Mouse (Mus musculus) cortical plate, adult 2 months (tissue): Measurements from ENCODE around the gene Rock2.

Source experiments
- CTCF ChIP-seq: fragments of 200-500 bp; IDR thresholded peaks from 2 replicates; pipeline ENCODE4 v1.5.1; 2011; ENCODE audit warnings: mild to moderate bottlenecking, control low read depth, low read length; ENCODE audit not compliant: insufficient read depth; ENCODE audit errors: extremely low read depth
- POLR2A ChIP-seq: fragments of 200-500 bp; IDR thresholded peaks from 2 replicates; pipeline ENCODE4 v1.6.1; 2011; ENCODE audit warnings: mild to moderate bottlenecking, low read length, control low read depth; ENCODE audit not compliant: insufficient read depth; ENCODE audit errors: extremely low read depth

- TF ChIP-seq POLR2A (no peak), CTCF (no peak)
These were observed 41.1 kb upstream of the Rock2 start for GRCm38 (mm10) chr12:16853431-16854165.
